Mouse (Mus musculus) Muller cell, postnatal 12 days (primary cell): ENCODE results near the gene Pold2.
"Not testable (repeated sequence)": the region's sequence is repeated elsewhere in the genome, so short reads cannot be mapped to it uniquely, and the experiment has no call there.

Experiments
- DNase-seq: peaks from one replicate; pipeline ENCODE4 v3.0.0-alpha.2; 2015; ENCODE audit errors: inconsistent ontology term

Pold2 gene

GRCm38 (mm10) chr11:5898531-5898930, 20.4 kb upstream of the Pold2 start, which contains the start of gene Myl7:
Myl7 (minus strand) TSS chr11:5898782.
- DNase-seq: no peak

- no peak for DNase-seq
Observed at GRCm38 (mm10) chr11:5897839-5898238, 19.7 kb upstream of the Pold2 start.

DNA sequence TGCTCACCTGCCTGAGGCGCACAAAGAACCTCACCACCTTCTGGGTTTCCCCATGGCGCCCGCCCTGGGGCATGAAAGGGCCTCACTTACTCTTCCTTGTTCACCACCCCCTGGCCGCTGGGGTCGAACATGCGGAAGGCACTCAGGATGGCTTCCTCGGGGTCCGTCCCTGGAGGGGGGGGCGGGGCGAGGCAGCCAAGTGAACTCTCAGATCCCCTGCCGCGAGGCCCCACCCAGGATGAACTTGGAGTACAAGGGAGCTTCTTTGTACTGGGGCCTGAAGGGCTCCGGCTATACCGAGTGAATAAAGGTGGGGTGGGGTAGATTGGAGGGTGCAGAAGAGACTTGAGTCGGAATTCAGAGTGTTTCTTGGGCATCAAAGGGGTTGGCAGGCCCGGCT, 19.1 kb upstream of the Pold2 start:
- DNase-seq: no peak

- DNase-seq: no peak
Observed at GRCm38 (mm10) chr11:5893807-5894206, 15.7 kb upstream of the Pold2 start.

GRCm38 (mm10) chr11:5892810-5893368, 14.8 kb upstream of the Pold2 start:
- no peak for DNase-seq

GRCm38 (mm10) chr11:5892151-5892591, 14.1 kb upstream of the Pold2 start:
- peak; percentile 84 for DNase-seq

DNA sequence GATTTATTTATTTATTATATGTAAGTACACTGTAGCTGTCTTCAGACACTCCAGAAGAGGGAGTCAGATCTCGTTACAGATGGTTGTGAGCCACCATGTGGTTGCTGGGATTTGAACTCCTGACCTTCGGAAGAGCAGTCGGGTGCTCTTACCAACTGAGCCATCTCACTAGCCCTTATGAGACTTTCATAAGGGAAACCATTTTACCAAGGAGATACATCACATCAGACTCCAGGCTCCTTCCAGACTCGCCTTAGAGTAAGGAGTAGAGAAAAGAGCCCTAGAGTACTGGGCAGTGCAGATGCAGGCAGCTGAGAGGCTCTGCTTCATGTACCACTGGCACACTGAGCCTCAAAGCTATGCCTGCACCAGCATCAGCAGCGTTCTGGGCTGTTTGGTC, 10.5 kb upstream of the Pold2 start:
- not testable (repeated sequence) for DNase-seq

- DNase-seq: peak; percentile 61
Observed at GRCm38 (mm10) chr11:5887250-5887649, 9.2 kb upstream of the Pold2 start.

DNA sequence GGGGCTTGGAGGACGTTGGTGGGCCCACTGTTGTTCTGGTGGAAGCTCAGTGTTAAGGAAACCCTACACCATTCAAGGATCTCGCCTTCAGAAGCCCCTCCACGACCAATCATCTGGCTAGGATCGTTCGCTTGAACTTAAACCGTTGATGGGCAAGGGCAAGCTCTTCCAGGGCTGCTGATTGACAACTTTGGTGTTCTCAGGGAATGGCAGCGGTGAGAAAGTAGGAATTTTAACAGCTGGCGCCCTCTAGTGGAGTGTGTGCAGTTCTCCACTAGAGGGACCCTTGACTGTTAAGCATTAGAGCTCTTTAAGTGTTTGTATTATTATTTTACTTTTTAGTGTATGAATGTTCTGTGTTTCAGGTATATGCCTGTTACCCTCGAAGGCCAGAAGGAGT, 8.1 kb upstream of the Pold2 start:
- DNase-seq: peak; percentile 44

DNA sequence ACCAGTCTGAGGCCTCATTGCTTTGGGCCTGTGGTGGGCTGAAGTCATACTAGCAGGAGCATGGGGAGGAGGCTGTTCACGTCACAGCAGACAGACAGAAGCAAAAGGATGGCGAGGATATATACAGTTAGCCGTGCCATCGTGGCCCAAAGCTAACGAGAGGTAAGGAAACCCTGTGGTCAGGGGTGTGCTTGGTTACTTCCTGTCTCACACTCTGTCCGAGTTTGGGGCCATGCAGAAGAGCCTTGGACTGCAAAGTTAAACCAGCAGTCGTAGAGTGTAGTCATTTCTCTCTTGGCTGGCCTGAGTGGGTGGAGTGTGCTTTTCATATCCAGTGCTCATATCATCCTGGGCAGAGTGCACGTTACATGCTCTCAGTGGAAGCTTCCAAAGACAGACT, 4.4 kb upstream of the Pold2 start:
- DNase-seq: no peak

DNA sequence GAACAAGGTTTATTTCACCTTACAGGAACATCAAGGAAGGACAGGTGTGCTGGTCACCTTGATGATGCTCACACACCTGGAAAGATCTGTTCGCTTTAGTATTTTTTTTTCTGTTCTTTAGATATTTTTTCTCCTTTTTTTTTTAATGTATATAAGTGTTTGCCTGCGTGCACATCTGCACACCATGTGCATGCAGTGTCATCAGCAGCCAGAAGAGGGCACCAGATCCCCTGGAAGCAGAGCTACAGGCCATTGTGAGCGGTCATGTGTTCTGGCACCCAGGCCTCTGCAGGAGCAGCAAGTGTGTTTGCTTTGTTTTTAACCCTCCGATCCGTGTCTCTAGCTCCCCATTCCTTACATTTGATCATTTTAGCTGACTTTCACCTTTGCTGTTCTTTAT, 1.8 kb upstream of the Pold2 start:
- no peak for DNase-seq

GRCm38 (mm10) chr11:5878661-5879060, 569 bp upstream of the Pold2 start:
- DNase-seq: no peak

DNA sequence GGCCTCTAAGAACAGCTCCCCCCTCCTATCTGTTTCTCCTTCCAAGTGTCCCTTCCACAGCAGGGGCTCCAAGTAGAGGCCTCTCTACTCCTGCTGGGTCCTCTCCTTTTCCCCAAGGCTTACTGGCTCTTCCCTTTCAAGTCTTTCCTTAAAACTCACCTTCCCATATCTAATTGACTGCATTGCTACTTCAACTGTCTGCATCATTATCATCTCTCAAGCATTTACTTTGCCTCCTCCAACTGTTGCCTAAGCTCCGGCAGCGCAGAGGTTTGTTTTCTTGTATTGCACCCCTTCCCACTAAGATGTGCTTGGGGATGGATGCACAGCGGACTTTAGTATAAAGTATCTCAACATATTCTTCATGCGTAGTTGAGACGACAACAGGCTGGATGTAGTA, 671 bp downstream of the Pold2 start:
- DNase-seq: no peak

DNA sequence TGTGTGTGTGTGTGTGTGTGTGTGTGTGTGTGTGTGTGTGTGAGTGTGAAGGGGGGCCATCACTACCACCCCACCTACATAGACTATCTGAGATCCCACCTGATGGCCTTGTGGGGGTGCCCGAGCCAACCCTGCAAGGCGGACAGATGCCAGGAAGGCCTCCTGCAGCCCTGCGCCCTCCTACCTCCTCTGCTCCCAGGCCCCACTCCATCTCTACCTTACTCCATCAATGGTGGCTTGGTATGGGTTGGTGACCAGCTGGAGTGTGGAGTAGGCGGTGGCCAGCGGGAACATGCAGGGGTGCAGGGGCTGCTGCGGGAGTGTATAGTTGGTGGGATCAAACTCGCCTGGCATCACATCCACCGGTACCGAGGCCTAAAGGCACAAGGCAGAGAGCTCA, 4.9 kb downstream of the Pold2 start:
- DNase-seq: no peak

DNA sequence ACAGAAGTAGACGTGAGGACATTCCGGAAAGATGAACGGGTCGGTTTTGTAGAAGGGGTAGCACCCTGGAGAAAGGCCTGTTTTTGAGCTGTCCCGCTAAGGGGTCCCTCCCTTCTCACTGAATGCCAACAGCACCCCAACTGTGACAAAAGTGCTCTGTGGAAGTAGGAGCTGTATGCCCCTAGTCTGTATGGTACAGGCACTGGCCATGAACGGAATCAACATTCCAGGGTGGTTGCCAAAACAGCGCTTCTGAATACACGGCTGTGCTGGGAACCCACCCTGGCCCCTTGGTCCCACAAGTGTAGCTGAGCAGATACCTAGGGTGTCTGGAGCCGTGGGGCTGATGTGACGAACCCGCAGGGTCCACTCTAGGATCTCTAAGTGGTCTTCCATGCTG, 5.4 kb downstream of the Pold2 start:
- DNase-seq: no peak

- DNase-seq: no peak
Observed at GRCm38 (mm10) chr11:5870069-5870468, 8.0 kb downstream of the Pold2 start.

- no peak for DNase-seq
Observed at GRCm38 (mm10) chr11:5869331-5869730, 8.8 kb downstream of the Pold2 start.

GRCm38 (mm10) chr11:5868324-5868723, 9.8 kb downstream of the Pold2 start:
- DNase-seq: no peak

DNA sequence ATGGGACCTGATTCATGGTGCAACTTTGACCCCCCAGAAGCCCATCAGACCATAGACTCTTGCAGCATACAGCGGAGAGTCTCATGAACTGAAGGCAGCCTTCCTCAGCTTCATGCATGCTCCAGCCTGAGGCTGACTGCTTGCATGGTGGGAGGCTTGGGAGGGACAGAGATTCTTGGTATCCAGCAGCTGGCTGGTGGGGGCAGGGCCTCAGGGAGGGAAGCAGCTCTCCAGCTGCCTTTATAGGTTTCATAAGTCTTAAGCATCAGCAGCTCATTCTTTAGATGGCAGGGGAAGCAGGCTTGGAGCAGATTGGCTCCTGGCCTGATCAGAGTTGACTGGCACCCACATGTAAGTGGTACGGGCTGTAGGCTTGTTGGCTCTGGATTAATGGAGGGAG, 10.9 kb downstream of the Pold2 start:
- no peak for DNase-seq

GRCm38 (mm10) chr11:5862394-5863105, 15.5 kb downstream of the Pold2 start:
- DNase-seq: peak; percentile 33

- peak; percentile 67 for DNase-seq
Observed at GRCm38 (mm10) chr11:5861678-5862393, 16.3 kb downstream of the Pold2 start, which contains the start of gene Aebp1. Aebp1 (plus strand) TSS chr11:5861947.

GRCm38 (mm10) chr11:5860639-5861038, 17.5 kb downstream of the Pold2 start:
- DNase-seq: no peak
